Mouse (Mus musculus) left cerebral cortex, postnatal 10 days (tissue): ENCODE measurements around the gene Myo3a. TPM values are rescaled to one million over a fixed set of nuclear protein-coding genes. Genes with fewer than 3 reads are reported as not detected.

Experiments used
- microRNA-seq: library from miRNA; unstranded; fragments of <30 nt; microRNA quantifications from one replicate; pipeline ENCODE4 v1.2.0, GENCODE M21; 2022
- total RNA-seq, 2 experiments: library from RNA; stranded (reverse); gene quantifications; 2 replicates each; pipeline ENCODE4 v1.2.3; 2021

The Myo3a gene
- total RNA-seq, 2 experiments from 2014 or later = 0.55 to 0.64 TPM

Small RNA genes lying within 50 kb of the gene (microRNA-seq; reads per million reads assigned to microRNA genes)
- gene Gm23636 (not detected), gene Mir3967 (not detected)
